Mouse (Mus musculus) olfactory bulb, adult 2 months (tissue): ENCODE results near the gene Cdh22.

Source experiments
- CTCF ChIP-seq: fragments of 200-500 bp; IDR thresholded peaks from 2 replicates; pipeline ENCODE4 v1.5.1; 2012; ENCODE audit warnings: low read depth, mild to moderate bottlenecking, low read length, moderate library complexity; ENCODE audit not compliant: insufficient read depth
- POLR2A ChIP-seq: fragments of 200-500 bp; IDR thresholded peaks from 2 replicates; pipeline ENCODE4 v1.6.1; 2012; ENCODE audit warnings: mild to moderate bottlenecking, low read depth, low read length, moderate library complexity; ENCODE audit not compliant: insufficient read depth

GRCm38 (mm10) chr2:165250903-165251302 is 16.2 kb upstream of the Cdh22 start:
- no peak for TF ChIP-seq CTCF
- no peak for TF ChIP-seq POLR2A
